Mouse (Mus musculus) CH12.LX (cell line): Measurements from ENCODE around the gene Bsn.
A peak's percentile ranks its signal among the peaks of the same experiment; 100 is the strongest.

ENCODE experiments used
- CHD2 ChIP-seq: IDR thresholded peaks from 2 replicates; pipeline ENCODE4 v1.6.1; 2011; ENCODE audit warnings: low read length, improper control_type of control experiment
- CTCF ChIP-seq, 2 experiments: IDR thresholded peaks in 1 of 2; conservative IDR thresholded peaks in 1 of 2; 2 replicates each; pipeline ENCODE4 v1.5.1; 2011 to 2012; ENCODE audit warnings: low read depth in 2 of 2, low read length in 2 of 2, improper control_type of control experiment in 1 of 2, inconsistent platforms in 1 of 2, mild to moderate bottlenecking in 1 of 2, moderate library complexity in 1 of 2
- E2F4 ChIP-seq: IDR thresholded peaks from 2 replicates; pipeline ENCODE4 v1.6.1; 2011; ENCODE audit warnings: low read depth, low read length, improper control_type of control experiment; ENCODE audit not compliant: insufficient replicate concordance
- MAFK ChIP-seq: IDR thresholded peaks from 2 replicates; pipeline ENCODE4 v1.6.1; 2011; ENCODE audit warnings: low read length, improper control_type of control experiment; ENCODE audit not compliant: insufficient replicate concordance
- MYC ChIP-seq: IDR thresholded peaks from 2 replicates; pipeline ENCODE4 v1.6.1; 2011; ENCODE audit warnings: low read depth, mild to moderate bottlenecking, improper control_type of control experiment, low read length
- POLR2A ChIP-seq: IDR thresholded peaks from 2 replicates; pipeline ENCODE4 v1.6.1; 2011; ENCODE audit warnings: low read depth, mild to moderate bottlenecking, improper control_type of control experiment, low read length
- RCOR1 ChIP-seq: conservative IDR thresholded peaks from 2 replicates; pipeline ENCODE4 v1.6.1; 2012; ENCODE audit warnings: low read depth, mild to moderate bottlenecking, inconsistent platforms, low read length, improper control_type of control experiment
- SIN3A ChIP-seq: IDR thresholded peaks from 2 replicates; pipeline ENCODE4 v1.6.1; 2012; ENCODE audit warnings: low read length, improper control_type of control experiment, inconsistent platforms
- TCF12 ChIP-seq: IDR thresholded peaks from 2 replicates; pipeline ENCODE4 v1.6.1; 2014; ENCODE audit warnings: low read depth, mild to moderate bottlenecking, inconsistent platforms, low read length, improper control_type of control experiment
- USF1 ChIP-seq: IDR thresholded peaks from 2 replicates; pipeline ENCODE4 v1.6.1; 2014; ENCODE audit warnings: low read depth, mild to moderate bottlenecking, inconsistent platforms, low read length, improper control_type of control experiment
- ZNF384 ChIP-seq: IDR thresholded peaks from 2 replicates; pipeline ENCODE4 v1.6.1; 2012; ENCODE audit warnings: low read depth, low read length, improper control_type of control experiment, inconsistent platforms

DNA sequence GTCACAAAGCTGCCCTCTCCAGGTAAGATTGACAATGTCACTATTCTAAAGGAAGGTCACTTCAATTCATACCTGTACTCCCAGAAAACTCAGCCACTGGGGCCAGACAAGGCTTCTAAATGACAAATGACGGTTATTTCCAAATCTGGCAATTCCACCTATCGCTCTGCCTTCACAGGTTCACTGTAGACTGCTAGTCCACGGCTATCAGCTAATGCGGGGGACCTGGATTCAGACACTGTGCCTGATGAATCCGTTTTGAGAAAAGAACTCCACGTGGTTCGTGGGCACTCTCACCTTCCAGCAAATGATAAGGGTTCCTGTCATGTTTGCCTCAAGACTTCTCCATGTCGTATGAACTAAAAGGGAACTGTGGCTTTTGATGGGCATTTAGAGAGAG is 4.4 kb downstream of the Bsn start:
- TF ChIP-seq POLR2A (no peak), MAFK (no peak), CTCF (conservative IDR thresholded peaks at IDR 0.05 in 1 of 2, IDR thresholded peaks at IDR 0.05 in 1 of 2; ENCODE audit: low read depth in 2 of 2, low read length in 2 of 2) (peak in 1 of 2 experiments; percentile 43; a peak in 2 of 4 replicates), USF1 (no peak), RCOR1 (no peak), SIN3A (no peak), TCF12 (no peak), MYC (no peak), ZNF384 (no peak), E2F4 (no peak), CHD2 (no peak)
